Mouse (Mus musculus): ENCODE measurements around the gene Sbno2.

Gene Sbno2

DNA sequence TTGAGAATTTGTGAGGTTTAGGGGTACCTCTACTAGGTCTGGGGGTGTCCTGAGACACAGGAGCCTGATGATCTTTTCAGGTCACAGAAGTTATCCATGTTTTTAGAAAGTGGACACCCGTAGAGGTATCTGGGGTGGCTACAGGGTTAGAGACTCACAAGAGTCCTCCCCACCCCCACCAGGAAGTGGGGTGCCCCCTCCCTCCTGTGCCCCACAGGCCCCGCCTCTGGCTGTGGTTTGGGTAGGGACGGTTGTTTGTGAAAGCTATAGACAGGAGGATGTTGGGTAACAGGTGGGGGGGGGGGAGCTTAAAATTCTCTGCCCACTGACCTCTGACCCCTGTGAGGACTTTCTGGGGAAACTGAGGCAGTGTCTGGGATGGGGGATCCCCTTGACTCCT is 88.0 kb downstream of the Sbno2 start:
- no peak for DNase-seq (ENCODE audit: low spot score)

DNA sequence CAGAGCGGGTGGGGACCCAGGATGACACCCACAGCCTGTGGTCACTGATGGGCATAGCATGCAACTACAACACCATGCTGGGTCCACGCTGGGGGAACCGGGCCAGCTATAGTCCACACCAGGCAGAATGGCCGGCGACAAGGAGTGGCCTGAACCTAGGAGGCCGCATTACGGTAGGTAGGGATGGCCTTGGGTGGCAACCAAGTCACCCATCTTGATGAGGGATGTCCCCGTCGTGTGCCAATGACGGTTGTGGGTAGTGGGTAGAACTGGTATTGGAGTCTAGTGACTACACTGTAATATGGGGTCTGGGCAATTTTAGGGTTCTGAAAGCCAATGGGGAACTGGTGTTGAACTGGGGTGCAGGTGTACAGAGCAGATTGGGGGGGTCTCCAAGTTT is 88.4 kb downstream of the Sbno2 start:
- no peak for DNase-seq (ENCODE audit: low spot score)

DNA sequence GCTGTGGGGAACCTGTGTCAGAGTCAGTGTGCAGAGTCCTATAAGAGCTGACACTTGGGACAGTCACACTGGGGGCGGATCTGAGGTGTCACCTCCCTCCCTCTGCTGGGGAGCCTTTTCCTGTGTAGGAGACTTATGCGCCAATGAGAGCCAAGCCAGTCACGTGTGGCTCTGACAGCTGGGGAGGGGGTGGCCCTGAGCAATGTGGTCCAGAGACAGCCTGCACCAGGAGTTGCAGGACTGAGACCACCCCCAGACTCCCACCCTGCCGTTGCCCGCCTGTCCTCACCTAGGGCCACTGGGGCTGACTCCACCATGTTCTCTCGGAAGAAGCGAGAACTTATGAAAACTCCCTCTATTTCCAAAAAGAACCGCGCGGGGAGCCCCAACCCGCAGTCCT is 88.9 kb downstream of the Sbno2 start, which contains the start of gene Arhgap45:
Gene Arhgap45 (plus strand): TSS at position 143 of the 400 bp plus-strand sequence.
- DNase-seq (ENCODE audit: low spot score): no peak

DNA sequence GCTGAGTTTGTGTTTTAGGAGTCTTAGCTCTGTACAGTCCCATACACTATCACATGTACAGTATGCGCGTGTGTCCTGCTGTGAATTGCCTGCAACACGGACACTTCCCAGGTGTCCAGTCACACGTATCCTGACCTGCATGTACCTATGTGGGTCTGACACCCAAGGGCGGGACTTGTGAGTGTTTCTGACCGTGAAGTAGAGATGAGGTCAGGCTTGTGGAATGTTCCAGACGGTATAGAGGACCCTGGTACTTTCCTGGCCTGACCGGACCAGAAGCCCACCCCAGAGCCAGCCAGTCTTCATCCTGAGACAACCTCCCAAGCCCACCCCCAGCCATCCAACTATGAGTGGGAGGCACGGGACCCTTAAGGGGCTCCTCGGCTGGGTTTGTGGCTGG is 89.8 kb downstream of the Sbno2 start:
- no peak for DNase-seq (ENCODE audit: low spot score)

DNA sequence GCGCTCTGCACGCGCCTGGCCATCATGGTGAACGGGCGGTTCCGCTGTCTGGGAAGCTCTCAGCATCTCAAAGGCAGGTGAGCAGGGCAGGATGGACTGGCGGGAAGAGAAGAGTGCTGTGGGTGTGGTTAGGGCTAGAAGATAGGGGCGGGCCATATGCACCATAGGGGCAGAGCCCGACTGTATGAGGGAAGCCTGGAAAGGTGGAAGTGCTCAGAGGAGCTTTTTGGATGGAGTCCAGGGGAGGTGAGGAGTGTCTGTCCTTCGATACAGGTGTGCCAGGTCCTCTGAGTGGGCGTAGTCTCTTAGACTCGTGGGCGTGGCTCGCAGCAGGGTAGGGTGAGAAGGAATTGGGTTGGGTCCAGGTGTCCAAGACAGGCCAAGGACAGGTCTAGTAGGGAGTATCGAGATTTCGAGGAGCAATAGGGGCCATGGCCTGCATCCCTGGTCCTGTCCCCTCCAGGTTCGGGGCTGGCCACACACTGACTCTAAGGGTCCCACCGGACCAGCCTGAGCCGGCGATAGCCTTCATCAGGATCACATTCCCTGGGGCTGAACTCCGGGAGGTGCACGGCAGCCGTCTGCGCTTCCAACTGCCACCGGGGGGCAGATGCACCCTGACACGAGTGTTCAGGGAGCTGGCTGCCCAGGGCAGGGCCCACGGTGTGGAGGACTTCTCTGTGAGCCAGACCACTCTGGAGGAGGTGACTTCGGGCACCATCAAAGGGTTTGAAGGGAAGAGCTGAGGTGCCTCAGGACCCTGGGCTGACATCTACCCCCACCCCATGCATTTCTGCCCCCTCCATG is 90.7 kb downstream of the Sbno2 start:
- no peak for DNase-seq (ENCODE audit: low spot score)

GRCm38 (mm10) chr10:80013609-80014008 is 91.8 kb downstream of the Sbno2 start:
- DNase-seq (ENCODE audit: low spot score): no peak

DNA sequence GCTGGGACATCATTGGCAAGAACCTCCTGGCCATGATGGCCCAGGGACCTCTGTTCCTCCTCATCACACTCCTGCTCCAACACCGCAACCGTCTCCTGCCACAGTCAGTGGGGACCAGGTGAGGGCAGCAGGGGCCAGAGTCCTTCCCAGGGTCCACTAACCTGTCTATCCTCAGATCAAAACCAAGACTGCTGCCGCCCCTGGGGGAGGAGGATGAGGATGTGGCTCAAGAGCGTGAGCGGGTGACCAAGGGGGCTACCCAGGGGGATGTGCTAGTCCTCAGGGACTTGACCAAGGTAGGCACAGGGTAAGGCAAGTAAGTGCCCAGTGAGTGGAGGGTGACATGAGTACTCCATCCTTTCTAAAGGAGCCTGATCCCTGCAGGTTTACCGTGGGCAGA is 93.6 kb downstream of the Sbno2 start:
- DNase-seq (ENCODE audit: low spot score): no peak

All from urinary bladder, postnatal 10 days (tissue).